Mouse (Mus musculus) megakaryocyte-erythroid progenitor cell, adult 5 weeks (primary cell): Measurements from ENCODE around the gene 2610001J05Rik. TPM values are rescaled to one million over a fixed set of nuclear protein-coding genes. Genes with fewer than 3 reads are reported as not detected.

ENCODE experiments used
- polyA plus RNA-seq: library from polyadenylated mRNA; stranded (reverse); fragments of >175 nt; gene quantifications from 2 replicates; pipeline ENCODE4 v1.2.3, GENCODE M21; 2012

The 2610001J05Rik gene
- 26.9 and 28.8 TPM in 2 replicates for polyA plus RNA-seq

DNA sequence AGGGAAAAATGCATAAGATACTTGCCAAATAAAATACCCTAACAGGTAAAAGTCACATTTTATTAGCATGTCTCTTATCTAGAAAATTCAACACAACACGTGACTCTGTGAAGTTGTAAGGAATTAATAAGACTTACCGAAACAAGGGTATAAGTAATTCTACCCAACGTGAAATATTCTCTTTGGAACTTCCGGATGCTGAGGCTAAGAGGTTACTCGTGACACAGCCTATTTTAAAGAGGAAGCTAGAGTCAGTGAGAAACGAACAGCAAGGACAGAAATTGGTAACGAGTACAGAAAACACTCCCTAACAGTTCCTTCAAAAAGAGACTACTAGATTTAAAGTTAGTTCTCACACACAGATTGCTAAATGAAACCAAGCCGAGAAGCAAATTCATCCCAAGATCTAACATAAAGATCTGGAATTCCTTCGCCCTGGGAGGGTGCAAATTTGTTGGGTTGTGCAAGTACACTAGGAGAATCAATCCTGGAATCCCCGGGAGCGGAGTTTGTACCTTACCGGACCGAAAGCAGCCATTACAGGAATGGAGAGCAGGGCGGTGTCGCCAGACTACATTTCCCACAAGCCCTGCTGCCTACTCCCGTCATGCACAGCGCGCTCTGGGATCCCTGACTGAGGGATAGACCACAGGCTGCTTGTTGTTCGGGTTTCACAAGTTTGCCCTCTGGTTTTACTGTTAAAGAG, at the start of gene 2610001J05Rik:
TSS of gene 2610001J05Rik (minus strand) at position 600 of the 706 bp plus-strand sequence.

DNA sequence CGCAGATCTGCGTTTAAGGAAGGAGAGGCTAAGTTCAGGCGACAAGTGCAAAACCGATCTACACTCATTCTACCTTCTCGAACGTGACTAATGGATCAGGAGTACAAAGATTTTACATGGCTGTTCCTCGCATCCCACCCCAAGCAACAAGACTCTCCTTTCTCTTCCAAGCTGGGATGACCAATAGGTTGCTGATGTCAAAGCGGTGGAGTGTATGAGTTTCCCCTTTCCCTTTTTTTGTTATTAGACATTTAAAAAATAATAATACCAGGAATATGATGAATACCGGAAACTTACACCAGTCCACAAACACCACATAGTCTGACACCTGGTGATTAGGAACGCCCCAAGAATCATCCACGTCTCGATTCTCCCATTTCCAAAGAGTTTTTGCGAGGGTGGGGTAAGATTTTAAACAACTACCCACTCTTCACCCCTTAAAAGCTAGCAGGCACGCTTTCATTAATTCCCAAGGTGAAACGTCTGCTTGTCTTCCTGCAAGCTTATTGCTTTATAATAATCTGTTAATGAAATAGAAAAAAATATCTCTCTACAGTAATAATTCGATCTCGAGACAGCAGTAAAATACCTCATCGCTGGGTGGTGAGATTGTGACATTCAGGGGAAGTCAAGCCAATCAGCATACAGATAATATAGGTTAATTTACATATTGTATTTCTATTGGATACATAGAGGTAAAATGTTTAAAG, 31.8 kb downstream of the 2610001J05Rik start, which contains the start of gene Gpr85:
TSS of gene Gpr85 (minus strand) at position 598 of the 710 bp plus-strand sequence.

Other genes starting within 250 kb of the 2610001J05Rik start
- 1.9 and 2.5 TPM in 2 replicates for gene Bmt2, start 193.6 kb downstream of the 2610001J05Rik start, polyA plus RNA-seq
- gene Gpr85, start 31.6 kb downstream of the 2610001J05Rik start, polyA plus RNA-seq, result 0.25 and 0.79 TPM in 2 replicates